Mouse (Mus musculus): ENCODE measurements around the gene Gm21983.

Gm21983 gene

GRCm38 (mm10) chr7:27160921-27161320 is 20.0 kb downstream of the Gm21983 start:
- DNase-seq (ENCODE audit: low spot score in 2 of 2): no peak

GRCm38 (mm10) chr7:27159882-27160281 is 21.0 kb downstream of the Gm21983 start:
- DNase-seq (ENCODE audit: low spot score in 2 of 2): peak; percentile 85 to 91

- no peak for DNase-seq (ENCODE audit: low spot score in 2 of 2)
Observed at GRCm38 (mm10) chr7:27159256-27159655, 21.6 kb downstream of the Gm21983 start.

GRCm38 (mm10) chr7:27158171-27158570 is 22.7 kb downstream of the Gm21983 start:
- no peak for DNase-seq (ENCODE audit: low spot score in 2 of 2)

DNA sequence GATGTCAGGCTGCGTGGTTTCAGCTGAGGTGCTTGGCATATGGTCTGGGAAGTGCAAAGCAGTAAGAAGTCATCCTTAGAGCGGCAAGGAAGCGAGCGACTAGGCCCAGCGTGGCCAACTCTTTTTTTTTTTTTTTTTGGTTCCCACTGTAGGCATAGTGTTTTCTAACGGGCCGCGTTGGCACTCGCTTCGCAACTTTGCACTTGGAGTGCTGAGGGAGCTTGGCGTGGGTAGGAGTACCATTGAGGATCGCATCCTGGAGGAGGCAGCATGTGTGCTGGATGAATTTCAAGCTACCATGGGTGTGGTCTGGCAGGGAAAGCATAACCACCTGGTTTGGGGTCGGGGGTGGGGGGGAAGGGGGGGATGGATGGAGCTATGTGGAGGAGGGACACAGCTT is 24.9 kb downstream of the Gm21983 start:
- DNase-seq (ENCODE audit: low spot score in 2 of 2): peak in 1 of 2 experiments; percentile 69

DNA sequence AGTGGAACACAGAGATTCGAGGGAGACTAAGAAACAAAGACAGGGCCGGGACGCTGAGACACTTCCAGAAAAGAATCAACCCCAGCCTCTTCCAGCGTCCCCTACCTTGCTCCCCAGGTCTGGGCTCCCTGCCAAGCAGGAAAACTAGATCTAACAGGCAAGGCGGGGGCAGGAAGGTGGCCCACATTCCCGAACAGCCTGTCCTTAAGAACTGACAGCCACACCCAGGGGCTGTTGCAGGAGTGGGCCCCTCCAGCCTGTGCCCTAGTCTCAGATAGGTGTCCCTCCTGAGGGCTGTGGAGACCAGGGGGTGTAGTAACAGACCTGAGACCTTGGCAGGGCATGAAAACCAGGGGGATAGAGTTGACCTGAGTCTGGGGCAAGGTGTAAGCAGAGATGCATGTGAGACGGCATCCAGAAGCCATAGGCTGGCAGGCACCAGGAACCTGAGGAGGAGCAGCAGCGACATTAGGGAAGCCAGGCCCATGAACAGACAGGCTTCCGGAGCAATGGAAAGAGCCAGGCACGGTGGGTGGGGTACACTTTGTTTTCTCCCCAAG is 27.6 kb downstream of the Gm21983 start, which contains the start of gene Cyp2t4:
Gene Cyp2t4 (plus strand): TSS at position 510 of the 560 bp plus-strand sequence.
- DNase-seq (ENCODE audit: low spot score in 2 of 2): peak in 1 of 2 experiments; percentile 30

- no peak for DNase-seq (ENCODE audit: low spot score in 2 of 2)
Observed at GRCm38 (mm10) chr7:27136410-27136996, 44.4 kb downstream of the Gm21983 start.

- DNase-seq (ENCODE audit: low spot score in 2 of 2): no peak
Observed at GRCm38 (mm10) chr7:27133757-27134156, 47.1 kb downstream of the Gm21983 start.

GRCm38 (mm10) chr7:27133156-27133555 is 47.7 kb downstream of the Gm21983 start:
- no peak for DNase-seq (ENCODE audit: low spot score in 2 of 2)

DNA sequence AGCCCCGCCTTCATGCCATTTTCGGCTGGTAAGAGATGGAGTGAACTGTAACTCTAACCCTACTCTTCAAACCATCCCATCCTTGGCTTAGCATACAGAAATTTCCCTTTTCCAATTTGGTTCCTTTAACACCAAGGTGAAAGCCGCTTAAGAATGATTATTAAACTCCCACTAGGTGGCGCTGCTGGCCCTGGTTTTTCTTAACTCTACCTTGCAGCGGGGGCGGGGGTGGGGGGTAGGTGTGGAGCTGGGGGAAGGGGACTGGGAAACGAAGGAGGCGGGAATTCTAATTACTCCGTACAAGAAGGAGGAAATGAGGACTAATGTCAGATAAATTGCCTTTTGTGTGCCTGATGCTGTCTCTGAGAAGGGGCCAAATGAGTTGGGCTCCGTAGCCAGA is 48.3 kb downstream of the Gm21983 start:
- peak; percentile 47 to 75 for DNase-seq (ENCODE audit: low spot score in 2 of 2)

GRCm38 (mm10) chr7:27131387-27131786 is 49.5 kb downstream of the Gm21983 start:
- no peak for DNase-seq (ENCODE audit: low spot score in 2 of 2)

GRCm38 (mm10) chr7:27130521-27131370 is 50.1 kb downstream of the Gm21983 start:
- no peak for DNase-seq (ENCODE audit: low spot score in 2 of 2)

DNA sequence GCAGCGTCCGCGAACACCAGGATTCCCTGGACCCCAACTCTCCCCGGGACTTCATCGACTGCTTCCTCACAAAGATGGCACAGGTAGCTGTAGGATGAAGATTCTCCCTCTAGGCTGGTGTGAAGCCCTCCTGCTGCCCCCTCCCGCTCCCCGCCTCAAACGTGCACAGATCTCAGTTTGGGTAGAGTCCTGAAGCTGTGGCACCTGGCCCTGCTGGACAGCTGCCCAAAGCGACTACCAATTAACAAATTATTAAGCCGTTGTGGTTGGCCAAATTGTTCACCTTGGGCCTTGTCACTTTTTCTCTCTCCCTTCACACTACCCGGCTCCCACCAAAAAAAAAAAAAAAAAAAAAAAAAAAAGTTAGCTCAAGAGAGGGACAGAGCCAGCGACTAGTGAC is 51.1 kb downstream of the Gm21983 start:
- DNase-seq (ENCODE audit: low spot score in 2 of 2): no peak

DNA sequence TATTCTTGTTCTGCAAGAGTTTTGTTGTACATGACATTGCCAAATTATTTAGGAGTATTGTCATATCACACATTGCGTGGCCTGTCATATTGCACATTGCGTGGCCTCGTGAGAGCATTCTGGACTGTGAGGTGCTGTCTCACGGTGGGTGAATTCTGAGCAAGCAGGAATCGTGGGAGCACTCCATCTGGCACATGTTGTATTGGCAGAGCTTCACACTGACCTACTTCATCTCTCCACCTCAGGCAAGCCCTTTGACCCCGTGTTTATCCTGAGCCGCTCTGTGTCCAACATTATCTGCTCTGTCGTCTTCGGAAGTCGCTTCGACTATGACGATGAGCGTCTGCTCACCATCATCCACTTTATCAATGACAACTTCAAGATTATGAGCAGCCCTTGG is 51.9 kb downstream of the Gm21983 start:
- DNase-seq (ENCODE audit: low spot score in 2 of 2): no peak

GRCm38 (mm10) chr7:27128162-27128561 is 52.7 kb downstream of the Gm21983 start:
- peak; percentile 53 to 60 for DNase-seq (ENCODE audit: low spot score in 2 of 2)

GRCm38 (mm10) chr7:27124969-27125368 is 55.9 kb downstream of the Gm21983 start:
- DNase-seq (ENCODE audit: low spot score in 2 of 2): no peak

- no peak for DNase-seq (ENCODE audit: low spot score in 2 of 2)
Observed at GRCm38 (mm10) chr7:27124305-27124832, 56.5 kb downstream of the Gm21983 start.

- DNase-seq (ENCODE audit: low spot score in 2 of 2): no peak
Observed at GRCm38 (mm10) chr7:27119676-27120075, 61.2 kb downstream of the Gm21983 start, which contains the start of gene Cyp2f2. TSS of gene Cyp2f2 (plus strand) at chr7:27119909.

Measured in right cerebral cortex, adult 2 months (tissue).